Mouse (Mus musculus) bone marrow macrophage, adult 2 months (primary cell): ENCODE measurements around the gene Six6. TPM values are rescaled to one million over a fixed set of nuclear protein-coding genes. Genes with fewer than 3 reads are reported as not detected.

Experiments
- H3K27ac ChIP-seq: 2 replicates; pipeline ENCODE4 v1.5.1; 2012; ENCODE audit warnings: low read depth, low read length; ENCODE audit not compliant: insufficient read depth
- H3K4me1 ChIP-seq: 2 replicates; pipeline ENCODE4 v1.6.1; 2012; ENCODE audit warnings: low read length; ENCODE audit not compliant: control insufficient read depth, insufficient read depth
- H3K4me3 ChIP-seq: 2 replicates; pipeline ENCODE4 v1.5.1; 2012; ENCODE audit warnings: mild to moderate bottlenecking, low read length, moderate library complexity; ENCODE audit not compliant: insufficient read depth
- CTCF ChIP-seq: IDR thresholded peaks from 2 replicates; pipeline ENCODE4 v1.5.1; 2012; ENCODE audit warnings: low read depth, mild to moderate bottlenecking, low read length, moderate library complexity
- POLR2A ChIP-seq: IDR thresholded peaks from 2 replicates; pipeline ENCODE4 v1.6.1; 2012; ENCODE audit warnings: mild to moderate bottlenecking, low read depth, low read length, borderline replicate concordance
- polyA plus RNA-seq: library from polyadenylated mRNA; stranded (reverse); fragments of >200 nt; gene quantifications from 2 replicates; pipeline ENCODE4 v1.2.4, GENCODE M21; 2012; ENCODE audit not compliant: missing spikeins, insufficient read depth, insufficient read length

Gene Six6
- polyA plus RNA-seq, 1 experiment, result not detected

DNA sequence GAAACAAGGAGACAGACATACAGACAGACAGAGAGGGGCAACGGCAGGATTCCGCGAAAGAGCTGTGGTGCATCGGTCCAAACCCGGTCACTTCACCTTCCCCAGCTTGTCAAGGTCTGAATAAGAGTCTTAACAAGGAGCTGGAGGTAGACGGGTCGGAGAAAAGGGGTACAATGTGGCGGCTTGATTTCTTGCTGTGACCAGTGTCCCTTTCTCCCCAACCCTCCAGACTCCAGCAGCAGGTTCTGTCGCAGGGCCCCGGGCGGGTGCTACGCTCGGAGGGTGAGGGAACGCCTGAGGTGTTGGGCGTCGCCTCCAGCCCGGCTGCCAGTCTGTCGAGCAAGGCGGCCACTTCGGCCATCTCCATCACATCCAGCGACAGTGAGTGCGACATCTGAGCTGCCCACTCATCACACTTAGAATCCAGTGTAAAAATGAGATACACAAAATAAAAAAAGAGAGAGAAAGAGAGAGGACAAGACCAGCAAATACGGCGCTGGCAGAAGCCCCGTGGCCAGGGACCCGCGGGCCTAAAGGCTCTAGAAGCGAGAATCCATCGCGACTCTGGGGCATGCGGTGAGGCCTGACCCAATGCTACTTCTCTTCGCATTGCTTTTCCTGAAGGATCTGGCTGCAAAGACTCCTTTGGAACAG lies 1.8 kb downstream of the Six6 start:
- H3K27ac ChIP-seq, result no peak overlapping the region
- TF ChIP-seq POLR2A (no peak), CTCF (no peak)
- no peaks in the 10 kb centered on the region for H3K4me1 ChIP-seq
- H3K4me3 ChIP-seq, result no peak overlapping the region

DNA sequence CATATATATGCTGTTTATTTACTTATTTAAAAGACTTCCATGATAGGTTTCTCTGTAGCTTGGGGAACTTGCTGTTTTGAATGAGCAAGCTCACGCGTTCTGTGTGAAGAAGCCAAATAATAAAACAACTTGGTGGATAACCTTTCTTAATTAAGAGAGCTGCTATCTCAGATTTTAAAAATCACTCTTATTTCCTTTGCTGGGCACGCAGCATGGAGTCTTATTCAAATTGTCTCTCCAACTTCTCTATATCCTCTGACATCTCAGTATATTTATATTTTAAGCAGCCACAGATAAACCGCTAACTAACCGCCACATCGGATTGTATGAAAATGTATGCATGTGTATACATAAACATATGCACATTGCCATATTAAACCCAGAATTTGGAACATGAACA lies 2.5 kb downstream of the Six6 start:
- Histone ChIP-seq H3K4me3 (no peak overlapping the region), H3K4me1 (no peaks in the 10 kb centered on the region), H3K27ac (no peak overlapping the region)
- no peak for TF ChIP-seq POLR2A

DNA sequence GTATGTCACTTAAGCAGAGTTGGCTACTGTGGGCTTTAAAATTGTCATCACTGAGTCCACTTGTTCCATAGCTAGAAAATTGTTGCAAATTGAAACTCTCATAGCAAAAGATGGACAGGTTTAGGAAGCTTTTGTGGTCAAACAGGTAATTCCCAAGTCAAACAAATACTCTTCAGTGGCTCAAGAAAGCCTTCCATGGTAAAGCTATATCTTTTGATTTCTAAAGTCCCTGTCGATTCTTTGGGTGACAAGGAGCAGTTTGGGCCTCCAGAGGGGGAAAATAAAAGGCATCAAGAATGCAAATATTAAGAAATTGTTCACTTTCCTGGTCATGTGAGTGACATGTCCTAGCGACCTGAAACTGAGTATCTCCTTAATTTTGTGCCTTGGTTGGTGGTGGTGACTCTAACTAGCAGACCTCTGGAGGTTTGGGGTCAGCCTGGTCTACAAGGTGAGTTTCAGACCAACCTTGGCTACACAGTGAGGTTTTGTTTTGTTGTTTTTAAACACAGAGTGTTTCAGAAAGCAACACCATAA lies 4.0 kb downstream of the Six6 start:
- TF ChIP-seq POLR2A (no peak), CTCF (no peak)
- H3K4me1 ChIP-seq, result no peaks in the 10 kb centered on the region
- no peak overlapping the region for H3K27ac ChIP-seq
- H3K4me3 ChIP-seq, result no peak overlapping the region

DNA sequence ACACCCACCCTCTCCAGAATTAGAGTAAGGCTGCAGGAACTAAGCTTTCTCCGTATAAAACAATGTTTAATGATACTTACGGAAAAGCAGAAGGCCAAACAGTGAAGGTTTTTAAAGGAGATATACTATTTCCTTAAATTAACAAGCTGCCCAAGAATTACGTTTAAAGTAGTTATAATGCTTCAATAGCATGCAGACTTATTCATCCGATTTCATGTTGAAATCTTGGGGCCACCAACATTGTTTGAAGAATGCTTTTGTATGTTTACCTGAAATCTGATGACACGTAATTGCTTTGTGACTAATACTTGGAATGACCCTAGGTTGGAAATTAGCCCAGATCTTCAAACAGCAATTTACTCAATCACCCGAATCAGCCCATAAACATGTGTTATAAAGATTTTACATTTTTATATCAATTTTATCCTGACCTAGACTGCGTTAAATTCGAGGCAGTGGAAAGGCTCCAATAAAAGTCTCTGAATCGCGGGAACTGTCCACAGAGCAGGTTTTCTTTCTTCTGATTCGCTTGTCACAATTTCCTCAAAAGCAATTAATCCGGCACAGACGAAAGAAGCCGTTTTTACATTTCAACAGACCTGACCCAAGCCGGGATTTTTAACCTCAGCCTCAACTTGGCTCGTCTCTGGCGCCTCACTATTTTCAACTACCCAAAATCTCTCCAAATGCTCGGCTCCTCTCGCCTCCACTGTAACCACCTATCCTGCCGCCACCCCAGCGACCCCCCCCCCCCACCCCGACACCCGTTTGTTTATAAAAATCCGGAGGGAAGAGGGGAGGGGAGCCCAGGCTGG lies 4.9 kb downstream of the Six6 start:
- Histone ChIP-seq H3K27ac (no peak overlapping the region), H3K4me3 (no peak overlapping the region), H3K4me1 (no peaks in the 10 kb centered on the region)
- no peak for TF ChIP-seq POLR2A
- TF ChIP-seq CTCF, result no peak

DNA sequence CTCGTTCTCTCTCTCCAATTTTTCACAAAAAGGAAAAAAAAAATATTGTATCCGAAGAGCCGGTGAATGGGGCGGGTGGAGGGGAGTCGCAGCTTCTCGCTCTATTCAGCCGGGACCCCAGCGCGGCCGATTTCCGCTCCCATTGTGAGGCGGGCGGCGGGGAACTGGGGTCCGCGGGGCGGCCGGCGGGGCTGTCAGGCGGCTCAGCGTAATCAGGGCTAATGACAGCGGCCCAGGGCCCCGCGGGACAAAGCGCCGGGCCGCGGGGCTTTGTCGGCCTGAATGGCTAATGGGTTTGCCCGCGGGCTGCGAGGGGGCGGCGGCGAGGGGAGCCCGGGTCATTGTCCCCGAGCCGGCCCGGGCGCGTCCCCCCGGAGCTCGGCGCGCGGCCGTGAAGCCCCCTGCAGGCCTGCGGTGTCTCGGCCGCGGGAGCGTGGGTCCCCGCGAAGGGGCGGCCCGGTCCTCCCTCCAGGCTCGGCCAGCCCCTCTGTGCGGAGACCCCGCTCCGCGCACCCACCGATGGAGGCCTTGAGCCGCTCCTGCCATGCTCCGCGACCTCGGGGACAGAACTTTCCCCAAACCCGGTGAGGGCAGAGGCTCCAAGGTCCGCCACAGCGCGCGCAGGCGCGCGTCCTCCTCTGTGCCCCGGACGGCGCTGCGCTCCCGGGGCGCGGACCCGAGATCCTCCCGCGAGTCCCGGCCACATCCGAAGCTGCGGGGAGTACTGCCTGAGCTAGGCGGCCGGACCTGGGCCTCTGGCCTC lies 5.8 kb downstream of the Six6 start:
- no peak for TF ChIP-seq POLR2A
- TF ChIP-seq CTCF, result no peak
- Histone ChIP-seq H3K4me3 (no peak overlapping the region), H3K4me1 (no peaks in the 10 kb centered on the region), H3K27ac (no peak overlapping the region)

DNA sequence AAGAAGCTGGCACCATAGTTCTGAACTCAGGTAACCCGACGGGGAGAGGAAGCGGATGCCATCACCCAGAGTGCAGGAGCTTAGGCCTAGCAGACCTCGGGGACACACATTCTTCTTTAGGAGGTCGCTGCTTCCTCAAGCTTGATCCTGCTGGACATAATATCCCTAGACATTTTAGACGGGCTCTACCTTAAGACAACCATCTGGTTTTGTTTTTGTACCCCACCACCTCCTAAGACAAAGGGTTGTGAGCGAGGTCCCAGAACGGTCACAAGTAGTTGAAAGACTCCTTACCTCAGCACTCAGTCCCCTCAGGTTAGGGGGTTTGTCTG lies 6.3 kb downstream of the Six6 start:
- H3K4me1 ChIP-seq, result no peaks in the 10 kb centered on the region
- H3K4me3 ChIP-seq, result no peak overlapping the region
- TF ChIP-seq POLR2A, result no peak
- H3K27ac ChIP-seq, result no peak overlapping the region

DNA sequence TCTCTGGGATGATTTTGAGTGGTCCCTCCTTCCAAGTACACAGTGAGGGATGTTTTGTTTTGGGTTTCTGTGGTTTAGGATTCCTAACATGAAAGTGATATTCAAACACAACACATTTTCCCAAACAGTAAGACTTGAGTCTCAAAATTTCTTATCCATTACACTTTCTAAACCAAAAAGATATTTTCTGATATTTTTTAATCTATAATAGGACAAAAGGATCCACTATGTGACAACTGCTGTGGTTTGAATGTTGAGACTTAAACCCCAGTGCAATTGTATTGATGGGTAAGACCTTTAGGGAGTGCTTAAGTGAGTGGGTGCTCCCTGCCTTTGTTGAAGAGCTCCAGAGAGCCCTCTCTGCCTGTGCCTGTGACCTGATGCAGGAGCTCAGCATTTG lies 7.1 kb downstream of the Six6 start:
- H3K27ac ChIP-seq, result no peak overlapping the region
- H3K4me1 ChIP-seq, result no peaks in the 10 kb centered on the region
- TF ChIP-seq CTCF (no peak), POLR2A (no peak)
- H3K4me3 ChIP-seq, result no peak overlapping the region

DNA sequence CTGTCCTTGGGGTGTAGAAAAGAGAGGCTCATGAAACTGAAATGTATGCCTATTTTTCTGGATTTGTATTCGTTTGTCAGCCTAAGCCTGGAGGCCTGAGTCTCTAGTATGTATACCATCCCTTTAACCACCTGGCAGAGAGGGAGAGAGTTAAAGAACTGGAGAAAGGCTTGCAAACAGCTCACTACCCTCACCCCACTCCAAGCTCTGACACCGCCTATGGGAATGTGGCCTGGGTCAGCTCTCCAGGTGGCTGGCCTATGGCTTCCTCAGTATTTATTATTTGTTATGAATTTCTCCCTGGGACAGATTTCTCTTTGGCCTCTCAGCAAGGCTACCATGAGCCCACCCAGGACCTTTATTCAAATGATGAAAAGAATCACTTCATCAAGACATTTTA lies 7.6 kb downstream of the Six6 start:
- no peak overlapping the region for H3K27ac ChIP-seq
- H3K4me1 ChIP-seq, result no peaks in the 10 kb centered on the region
- H3K4me3 ChIP-seq, result no peak overlapping the region
- TF ChIP-seq CTCF (no peak), POLR2A (no peak)

DNA sequence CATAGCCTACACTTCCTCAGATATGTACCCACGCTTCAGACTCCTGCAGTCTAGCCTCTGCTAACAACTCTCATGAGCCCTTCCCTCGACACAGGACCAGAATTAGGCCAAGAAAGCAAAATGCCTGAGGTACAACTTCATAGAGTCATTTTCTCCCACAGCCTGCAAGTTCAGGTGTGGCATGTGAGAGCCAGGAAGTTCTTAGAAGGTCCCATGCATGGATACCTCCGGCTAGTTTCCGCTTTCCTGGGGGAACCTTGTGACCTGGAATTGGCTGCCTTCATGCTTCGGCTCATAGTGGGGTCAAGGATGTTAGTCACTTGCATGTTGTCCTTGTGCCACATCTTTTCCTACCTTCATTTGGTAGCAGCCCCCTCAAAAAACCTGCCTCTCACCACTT lies 13.4 kb downstream of the Six6 start:
- H3K4me3 ChIP-seq, result no peak overlapping the region
- H3K4me1 ChIP-seq, result peaks cover 2% of the 10 kb centered on the region; the same call in 1 of the 2 replicates
- H3K27ac ChIP-seq, result no peak overlapping the region
- TF ChIP-seq CTCF, result no peak
- no peak for TF ChIP-seq POLR2A

DNA sequence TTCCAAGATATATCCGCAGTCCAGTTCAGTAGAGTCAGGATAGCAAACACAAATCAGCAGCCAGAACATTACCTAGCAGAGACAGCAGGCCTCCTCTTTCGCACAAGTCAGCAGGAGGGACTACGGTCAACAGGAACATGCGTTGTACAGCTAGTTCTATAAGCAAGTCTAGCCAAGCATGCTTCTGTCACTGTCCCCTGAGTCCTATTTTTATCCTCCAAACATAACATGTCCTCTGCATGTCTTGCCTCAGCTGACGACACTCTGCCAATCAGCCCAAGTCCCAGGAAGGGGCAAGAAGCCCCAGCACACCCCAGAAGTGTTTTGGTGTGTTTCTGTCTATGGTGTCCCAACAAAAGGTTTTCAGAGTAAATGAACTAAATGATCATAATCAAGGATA lies 14.2 kb downstream of the Six6 start:
- TF ChIP-seq POLR2A, result no peak
- H3K4me3 ChIP-seq, result no peak overlapping the region
- peaks cover 2% of the 10 kb centered on the region; the same call in 1 of the 2 replicates for H3K4me1 ChIP-seq
- H3K27ac ChIP-seq, result no peak overlapping the region
